Mouse (Mus musculus) macrophage (primary cell): Measurements from ENCODE around the gene Cxcr6. TPM values are rescaled to one million over a fixed set of nuclear protein-coding genes. Genes with fewer than 3 reads are reported as not detected.

Experiments
- H3K27ac ChIP-seq: fragments of 350-480 bp; formaldehyde crosslinking; 2 replicates; pipeline ENCODE4 v1.9.0; 2021
- H3K36me3 ChIP-seq: fragments of 350-480 bp; formaldehyde crosslinking; 2 replicates; pipeline ENCODE4 v1.9.0; 2021; ENCODE audit errors: inconsistent target
- H3K4me3 ChIP-seq: fragments of 350-480 bp; formaldehyde crosslinking; 2 replicates; pipeline ENCODE4 v1.9.0; 2021; ENCODE audit errors: inconsistent target
- H3K79me2 ChIP-seq: fragments of 350-480 bp; formaldehyde crosslinking; 2 replicates; pipeline ENCODE4 v1.9.0; 2021; ENCODE audit errors: inconsistent target
- WGBS: methylation state at CpG from one replicate; pipeline ENCODE4 v1.1.7; 2026; ENCODE audit warnings: inconsistent platforms; ENCODE audit not compliant: missing documents; 5-methylcytosine and 5-hydroxymethylcytosine counted together
- polyA plus RNA-seq: library from polyadenylated mRNA; stranded (reverse); fragments of 250-400 nt; gene quantifications from 3 replicates; pipeline ENCODE4 v1.2.4, GENCODE M21; 2018; ENCODE audit warnings: inconsistent platforms

Cxcr6 gene
- polyA plus RNA-seq, 1 experiment from 2014 or later = 0.09 TPM

- Histone ChIP-seq H3K4me3 (no peak overlapping the region), H3K27ac (no peak overlapping the region), H3K36me3 (peaks cover 14% of the 10 kb centered on the region), H3K79me2 (peaks cover 63% of the 10 kb centered on the region)
- 100% methylated on average over 1 of the region's 1 CpGs for WGBS
Observed at GRCm38 (mm10) chr9:123846490-123846889, 40.2 kb downstream of the Cxcr6 start.

- Histone ChIP-seq H3K4me3 (peak overlapping the region; percentile 79), H3K27ac (peak overlapping the region; percentile 94), H3K36me3 (no peaks in the 10 kb centered on the region), H3K79me2 (peaks cover 48% of the 10 kb centered on the region)
- 64% methylated on average over 2 of the region's 2 CpGs for WGBS
Observed at GRCm38 (mm10) chr9:123849976-123850695, 43.9 kb downstream of the Cxcr6 start.

- Histone ChIP-seq H3K79me2 (peaks cover 48% of the 10 kb centered on the region), H3K27ac (peak overlapping the region; percentile 94), H3K4me3 (peak overlapping the region; percentile 79), H3K36me3 (no peaks in the 10 kb centered on the region)
- 0% methylated on average over 2 of the region's 2 CpGs for WGBS
Observed at GRCm38 (mm10) chr9:123850705-123851061, 44.4 kb downstream of the Cxcr6 start.

GRCm38 (mm10) chr9:123851062-123851712, 44.9 kb downstream of the Cxcr6 start:
- peak overlapping the region; percentile 79 for H3K4me3 ChIP-seq
- no peaks in the 10 kb centered on the region for H3K36me3 ChIP-seq
- H3K79me2 ChIP-seq = peaks cover 43% of the 10 kb centered on the region
- peak overlapping the region; percentile 94 for H3K27ac ChIP-seq
- under 1% methylated on average over 25 of the region's 27 CpGs for WGBS

- WGBS = 0% methylated on average over 47 of the region's 47 CpGs
- H3K4me3 ChIP-seq = peak within 1 kb of the TSS; percentile 79
- H3K27ac ChIP-seq = peak within 1 kb of the TSS; percentile 96
- H3K36me3 ChIP-seq = no peaks in the 10 kb centered on the region
- H3K79me2 ChIP-seq = peaks cover 36% of the 10 kb centered on the region
Observed at GRCm38 (mm10) chr9:123851713-123852448, 45.6 kb downstream of the Cxcr6 start, which contains the start of gene Fyco1. TSS of gene Fyco1 (minus strand) at chr9:123851899.

- Histone ChIP-seq H3K36me3 (no peaks in the 10 kb centered on the region), H3K79me2 (peaks cover 28% of the 10 kb centered on the region), H3K4me3 (peak overlapping the region; percentile 16; the same call in 1 of the 2 replicates), H3K27ac (peak overlapping the region; percentile 96)
- 24% methylated on average over 5 of the region's 5 CpGs for WGBS
Observed at GRCm38 (mm10) chr9:123852449-123853390, 46.4 kb downstream of the Cxcr6 start.

- H3K27ac ChIP-seq = peak overlapping the region; percentile 57
- no peaks in the 10 kb centered on the region for H3K79me2 ChIP-seq
- H3K36me3 ChIP-seq = no peaks in the 10 kb centered on the region
- 9% methylated on average over 2 of the region's 2 CpGs for WGBS
- H3K4me3 ChIP-seq = no peak overlapping the region
Observed at GRCm38 (mm10) chr9:123856836-123857235, 50.6 kb downstream of the Cxcr6 start.

Other genes with a start within 250 kb of the Cxcr6 start
- gene Slc6a20b, start 173.9 kb upstream of the Cxcr6 start, polyA plus RNA-seq = 0.13 TPM in 1 of 3 replicates, not detected in the others
- gene Ccr9, start 128.0 kb upstream of the Cxcr6 start, polyA plus RNA-seq = 0.30 to 1.2 TPM (median 0.32 TPM) in 3 replicates
- 0.03 TPM in 1 of 3 replicates, not detected in the others for gene Slc6a20a, start 127.6 kb upstream of the Cxcr6 start, polyA plus RNA-seq
- gene Lztfl1, start 88.8 kb upstream of the Cxcr6 start, polyA plus RNA-seq = 9.3 to 35.1 TPM (median 12.2 TPM) in 3 replicates
- 10.0 to 13.5 TPM (median 12.8 TPM) in 3 replicates for gene Fyco1, start 45.4 kb downstream of the Cxcr6 start, polyA plus RNA-seq
- gene Xcr1, start 55.6 kb downstream of the Cxcr6 start, polyA plus RNA-seq = 0.06 TPM in 1 of 3 replicates, not detected in the others
- gene Ccr1, start 162.2 kb downstream of the Cxcr6 start, polyA plus RNA-seq = 22.8 to 148 TPM (median 64.7 TPM) in 3 replicates
- gene Ccr1l1, start 171.9 kb downstream of the Cxcr6 start, polyA plus RNA-seq = 0.27 to 1.4 TPM (median 1.0 TPM) in 3 replicates
- 4.1 to 30.2 TPM (median 6.8 TPM) in 3 replicates for gene Ccr3, start 215.5 kb downstream of the Cxcr6 start, polyA plus RNA-seq